Mouse (Mus musculus) intestine, embryonic 14.5 days (tissue): ENCODE data around the gene Kat7. TPM values are rescaled to one million over a fixed set of nuclear protein-coding genes. Genes with fewer than 3 reads are reported as not detected.

Experiments
- ATAC-seq: fragments of 200-750 bp; cut with Nextera tagmentation; replicated peaks from 2 replicates; pipeline ENCODE4 v1.8.0; 2017; ENCODE audit warnings: low read depth, moderate number of reproducible peaks, moderate TSS enrichment, moderate library complexity; ENCODE audit not compliant: low FRiP score, low TSS enrichment
- DNase-seq: peaks from one replicate; pipeline ENCODE4 v3.0.0-alpha.2; 2018; ENCODE audit warnings: low spot score
- H3K27ac ChIP-seq: fragments of 300-500 bp; sonication (generic); 2 replicates; pipeline ENCODE4 v1.5.1; 2014; ENCODE audit warnings: low read depth, mild to moderate bottlenecking, control low read depth
- H3K27me3 ChIP-seq: fragments of 300-500 bp; sonication (generic); replicated peaks from 2 replicates; pipeline ENCODE4 v1.6.1; 2014; ENCODE audit warnings: low read length, control low read depth; ENCODE audit not compliant: control insufficient read depth, insufficient read depth
- H3K36me3 ChIP-seq: fragments of 300-500 bp; sonication (generic); 2 replicates; pipeline ENCODE4 v1.6.1; 2014; ENCODE audit warnings: low read length, control low read depth; ENCODE audit not compliant: control insufficient read depth, insufficient read depth
- H3K4me1 ChIP-seq: fragments of 300-500 bp; sonication (generic); replicated peaks from 2 replicates; pipeline ENCODE4 v1.6.1; 2014; ENCODE audit warnings: low read length, control low read depth, mixed read lengths; ENCODE audit not compliant: control insufficient read depth, insufficient read depth
- H3K4me2 ChIP-seq: fragments of 300-500 bp; sonication (generic); 2 replicates; pipeline ENCODE4 v1.6.1; 2014; ENCODE audit warnings: low read length
- H3K4me3 ChIP-seq: fragments of 300-500 bp; sonication (generic); 2 replicates; pipeline ENCODE4 v1.5.1; 2014; ENCODE audit warnings: low read depth, low read length, control low read depth, mixed read lengths
- H3K9ac ChIP-seq: fragments of 300-500 bp; sonication (generic); 2 replicates; pipeline ENCODE4 v1.6.1; 2014; ENCODE audit warnings: mild to moderate bottlenecking, low read length
- H3K9me3 ChIP-seq: fragments of 300-500 bp; sonication (generic); 2 replicates; pipeline ENCODE4 v1.6.1; 2016; ENCODE audit warnings: low read length, control low read depth; ENCODE audit not compliant: control insufficient read depth
- WGBS: fragments of 180-500 bp; shearing (Covaris S2); extraction: QIAGEN DNeasy Blood & Tissue Kit; methylation state at CpG from one replicate; pipeline ENCODE4 v1.1.7; 2014; 5-methylcytosine and 5-hydroxymethylcytosine counted together
- polyA plus RNA-seq: library from polyadenylated mRNA; unstranded; fragments of >200 nt; fragmentation: Nextera tagmentation; extraction: Ambion mirVana; gene quantifications from 2 replicates; pipeline ENCODE4 v1.2.1, GENCODE M21; 2014

Gene Kat7
- polyA plus RNA-seq, 1 experiment from 2014 or later = 68.7 TPM

GRCm38 (mm10) chr11:95227467-95227866, 82.6 kb downstream of the Kat7 start:
- no peak for ATAC-seq
- H3K27me3 ChIP-seq = peaks cover 25% of the 10 kb centered on the region
- no peak overlapping the region for H3K4me3 ChIP-seq
- no peak overlapping the region for H3K27ac ChIP-seq
- no peaks in the 10 kb centered on the region for H3K9me3 ChIP-seq
- no peak for DNase-seq
- no peak overlapping the region for H3K4me2 ChIP-seq
- peaks cover 18% of the 10 kb centered on the region; the same call in 1 of the 2 replicates for H3K4me1 ChIP-seq
- WGBS = 34% methylated on average over 5 of the region's 5 CpGs
- H3K36me3 ChIP-seq = no peaks in the 10 kb centered on the region
- no peak overlapping the region for H3K9ac ChIP-seq

- H3K27me3 ChIP-seq = peaks cover 36% of the 10 kb centered on the region
- ATAC-seq (peak; percentile 41), DNase-seq (no peak)
- no peaks in the 10 kb centered on the region for H3K36me3 ChIP-seq
- H3K9me3 ChIP-seq = no peaks in the 10 kb centered on the region
- peaks cover 18% of the 10 kb centered on the region; the same call in 1 of the 2 replicates for H3K4me1 ChIP-seq
- no peak overlapping the region for H3K4me3 ChIP-seq
- no peak overlapping the region for H3K27ac ChIP-seq
- no peak overlapping the region for H3K4me2 ChIP-seq
- 14% methylated on average over 7 of the region's 7 CpGs for WGBS
- no peak overlapping the region for H3K9ac ChIP-seq
Measured at GRCm38 (mm10) chr11:95225448-95225847, 84.6 kb downstream of the Kat7 start.

Other genes starting within 250 kb of the Kat7 start
- gene Itga3, start 233.4 kb downstream of the Kat7 start, polyA plus RNA-seq = 24.1 and 29.0 TPM in 2 replicates
- gene Dlx3, start 190.1 kb downstream of the Kat7 start, polyA plus RNA-seq = 0.72 and 0.91 TPM in 2 replicates
- not detected in 2 replicates for gene Dlx4, start 164.0 kb downstream of the Kat7 start, polyA plus RNA-seq
- gene Tac4, start 48.7 kb downstream of the Kat7 start, polyA plus RNA-seq = 0.14 TPM in 1 of 2 replicates, not detected in the other
- 10.3 and 10.9 TPM in 2 replicates for gene Fam117a, start 26.8 kb upstream of the Kat7 start, polyA plus RNA-seq
- 85.2 and 90.5 TPM in 2 replicates for gene Slc35b1, start 74.4 kb upstream of the Kat7 start, polyA plus RNA-seq
- gene Spop, start 103.8 kb upstream of the Kat7 start, polyA plus RNA-seq = 95.5 and 105 TPM in 2 replicates
- gene Nxph3, start 204.3 kb upstream of the Kat7 start, polyA plus RNA-seq = 0.68 and 0.74 TPM in 2 replicates